Mouse (Mus musculus) heart, embryonic 14.5 days (tissue): Measurements from ENCODE around the gene Auts2. TPM values are rescaled to one million over a fixed set of nuclear protein-coding genes. Genes with fewer than 3 reads are reported as not detected.
A peak's percentile ranks its signal among the peaks of the same experiment; 100 is the strongest.

Source experiments
- ATAC-seq: fragments of 200-750 bp; cut with Nextera tagmentation; 2 replicates; pipeline ENCODE4 v1.8.0; 2017; ENCODE audit warnings: low read depth, moderate TSS enrichment; ENCODE audit not compliant: insufficient number of reproducible peaks, insufficient read depth, low FRiP score
- H3K27ac ChIP-seq, 2 experiments: fragments of 200-500 bp in 1 of 2; fragments of 300-500 bp in 1 of 2; sonication (generic) in 1 of 2; replicated peaks in 1 of 2; 2 replicates each; pipeline ENCODE4 v1.5.1; 2012 to 2014; ENCODE audit warnings: low read depth in 2 of 2, low read length in 2 of 2, control low read depth in 1 of 2, mild to moderate bottlenecking in 1 of 2, mixed read lengths in 1 of 2; ENCODE audit not compliant: control insufficient read depth in 1 of 2, insufficient read depth in 1 of 2
- H3K27me3 ChIP-seq: fragments of 300-500 bp; sonication (generic); 2 replicates; pipeline ENCODE4 v1.6.1; 2014; ENCODE audit warnings: mild to moderate bottlenecking, low read length, control low read depth; ENCODE audit not compliant: control insufficient read depth, insufficient read depth
- H3K36me3 ChIP-seq: fragments of 300-500 bp; sonication (generic); 2 replicates; pipeline ENCODE4 v1.6.1; 2014; ENCODE audit warnings: mild to moderate bottlenecking, control low read depth, low read length, mixed read lengths; ENCODE audit not compliant: control insufficient read depth, insufficient read depth
- H3K4me1 ChIP-seq, 2 experiments: fragments of 200-500 bp in 1 of 2; fragments of 300-500 bp in 1 of 2; sonication (generic) in 1 of 2; 2 replicates each; pipeline ENCODE4 v1.6.1; 2012 to 2014; ENCODE audit warnings: low read length in 2 of 2, control low read depth in 1 of 2, mixed read lengths in 1 of 2; ENCODE audit not compliant: control insufficient read depth in 2 of 2, insufficient read depth in 2 of 2
- H3K4me2 ChIP-seq: fragments of 300-500 bp; sonication (generic); 2 replicates; pipeline ENCODE4 v1.6.1; 2014; ENCODE audit warnings: mild to moderate bottlenecking, low read length
- H3K4me3 ChIP-seq, 2 experiments: fragments of 200-500 bp in 1 of 2; fragments of 300-500 bp in 1 of 2; sonication (generic) in 1 of 2; 2 replicates each; pipeline ENCODE4 v1.5.1; 2012 to 2014; ENCODE audit warnings: low read length in 2 of 2, mild to moderate bottlenecking in 2 of 2, control low read depth in 1 of 2, low read depth in 1 of 2, moderate library complexity in 1 of 2; ENCODE audit not compliant: control insufficient read depth in 1 of 2, insufficient read depth in 1 of 2
- H3K9ac ChIP-seq: fragments of 300-500 bp; sonication (generic); 2 replicates; pipeline ENCODE4 v1.6.1; 2014; ENCODE audit warnings: mild to moderate bottlenecking, low read length
- H3K9me3 ChIP-seq: fragments of 300-500 bp; sonication (generic); 2 replicates; pipeline ENCODE4 v1.6.1; 2016; ENCODE audit warnings: low read length, control low read depth; ENCODE audit not compliant: control insufficient read depth
- WGBS: fragments of 180-500 bp; shearing (Covaris S2); extraction: QIAGEN DNeasy Blood & Tissue Kit; methylation state at CpG from one replicate; pipeline ENCODE4 v1.1.7; 2014; 5-methylcytosine and 5-hydroxymethylcytosine counted together
- polyA plus RNA-seq: library from polyadenylated mRNA; unstranded; fragments of >200 nt; fragmentation: Nextera tagmentation; extraction: Ambion mirVana; gene quantifications from 2 replicates; pipeline ENCODE4 v1.2.1, GENCODE M21; 2014

Auts2 gene
- polyA plus RNA-seq, 1 experiment from 2014 or later = 18.0 TPM

DNA sequence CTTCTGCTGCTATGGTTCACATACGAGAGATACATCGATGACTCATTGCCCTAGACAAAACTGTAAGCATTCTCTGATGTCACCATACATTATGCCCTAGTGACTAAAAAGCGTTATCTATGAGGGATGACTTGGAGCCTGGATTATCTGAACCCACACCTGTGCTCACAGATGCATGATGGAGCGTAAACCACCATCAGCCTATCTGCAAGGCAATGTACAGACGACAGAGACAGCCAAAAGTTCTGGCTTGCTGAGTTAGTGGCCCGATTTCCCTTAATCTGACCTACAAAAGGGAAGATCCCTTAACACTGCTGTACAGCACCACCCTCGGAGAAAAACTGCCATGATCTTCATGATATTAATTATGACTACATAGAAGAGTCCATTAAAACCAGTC, 245.8 kb downstream of the Auts2 start:
- no peak overlapping the region for H3K4me3 ChIP-seq
- H3K4me2 ChIP-seq = no peak overlapping the region
- 84% methylated on average over 7 of the region's 7 CpGs for WGBS
- H3K4me1 ChIP-seq = peaks cover 2 to 14% of the 10 kb centered on the region in 2 experiments; a peak in 3 of 4 replicates
- H3K27me3 ChIP-seq = no peaks in the 10 kb centered on the region
- H3K9me3 ChIP-seq = no peaks in the 10 kb centered on the region
- no peak for ATAC-seq
- no peak overlapping the region for H3K27ac ChIP-seq
- H3K36me3 ChIP-seq = no peaks in the 10 kb centered on the region
- no peak overlapping the region for H3K9ac ChIP-seq

DNA sequence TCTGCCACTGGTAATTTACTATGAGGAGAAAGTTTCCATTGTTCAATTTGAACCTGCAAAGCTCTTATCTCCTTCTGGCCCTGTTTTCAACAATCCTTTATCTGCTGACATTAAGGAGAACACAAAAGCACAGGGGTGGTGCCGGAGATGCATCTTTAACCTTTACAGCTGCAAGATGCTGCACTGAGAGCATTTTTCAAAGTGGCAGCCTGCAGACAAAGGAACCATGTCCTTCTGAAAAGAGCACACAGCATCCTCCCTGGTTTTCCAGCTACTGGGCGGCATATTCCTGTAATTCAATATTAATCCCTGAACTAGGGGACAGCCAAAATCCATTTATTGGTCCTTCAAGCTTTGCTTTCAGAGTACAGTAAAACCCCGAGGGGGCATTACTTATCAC, 248.7 kb downstream of the Auts2 start:
- 43% methylated on average over 3 of the region's 3 CpGs for WGBS

DNA sequence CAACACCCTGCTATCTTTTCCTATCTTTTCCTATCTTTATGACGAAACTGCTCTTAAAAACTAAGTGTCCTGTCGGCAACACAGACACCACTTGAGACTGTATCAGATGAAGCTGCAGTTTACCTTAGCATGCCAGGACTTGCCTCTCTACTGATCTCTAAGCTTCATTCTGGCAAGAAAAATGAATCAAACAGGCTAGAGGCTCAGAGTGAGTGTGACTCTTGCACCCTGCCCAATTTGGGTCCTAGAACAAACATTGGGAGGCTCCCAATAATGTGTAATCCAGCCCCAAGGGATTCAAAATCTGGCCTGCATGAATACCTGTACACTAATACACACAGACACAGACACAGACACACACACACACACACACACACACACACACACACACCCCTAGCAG, 250.2 kb downstream of the Auts2 start:
- H3K27ac ChIP-seq = no peak overlapping the region
- H3K4me2 ChIP-seq = no peak overlapping the region
- H3K27me3 ChIP-seq = no peaks in the 10 kb centered on the region
- H3K9me3 ChIP-seq = no peaks in the 10 kb centered on the region
- whole genome bisulfite sequencing = 66% methylated on average over 2 of the region's 2 CpGs
- ATAC-seq = no peak
- H3K4me1 ChIP-seq = peaks cover 7 to 32% of the 10 kb centered on the region in 2 experiments
- no peaks in the 10 kb centered on the region for H3K36me3 ChIP-seq
- H3K4me3 ChIP-seq = no peak overlapping the region
- H3K9ac ChIP-seq = no peak overlapping the region

More for the DNA sequence above, 248.7 kb downstream of the Auts2 start:
- H3K4me1 ChIP-seq = peaks cover 7 to 32% of the 10 kb centered on the region in 2 experiments
- no peak for ATAC-seq
- no peak overlapping the region for H3K27ac ChIP-seq
- no peaks in the 10 kb centered on the region for H3K27me3 ChIP-seq
- H3K9me3 ChIP-seq = no peaks in the 10 kb centered on the region
- H3K4me2 ChIP-seq = no peak overlapping the region
- no peak overlapping the region for H3K9ac ChIP-seq
- no peak overlapping the region for H3K4me3 ChIP-seq
- no peaks in the 10 kb centered on the region for H3K36me3 ChIP-seq

- ATAC-seq = no peak
- Histone ChIP-seq H3K4me3 (no peak overlapping the region), H3K27me3 (no peaks in the 10 kb centered on the region), H3K4me1 (peaks cover 7 to 32% of the 10 kb centered on the region in 2 experiments), H3K27ac (no peak overlapping the region), H3K9ac (no peak overlapping the region), H3K36me3 (no peaks in the 10 kb centered on the region), H3K4me2 (0 out of 2 replicates have a peak overlapping the region, but pooled peaks have one; percentile 11), H3K9me3 (no peaks in the 10 kb centered on the region)
- WGBS = 59% methylated on average over 13 of the region's 13 CpGs
These were observed 252.3 kb downstream of the Auts2 start for GRCm38 (mm10) chr5:132290606-132291535.

DNA sequence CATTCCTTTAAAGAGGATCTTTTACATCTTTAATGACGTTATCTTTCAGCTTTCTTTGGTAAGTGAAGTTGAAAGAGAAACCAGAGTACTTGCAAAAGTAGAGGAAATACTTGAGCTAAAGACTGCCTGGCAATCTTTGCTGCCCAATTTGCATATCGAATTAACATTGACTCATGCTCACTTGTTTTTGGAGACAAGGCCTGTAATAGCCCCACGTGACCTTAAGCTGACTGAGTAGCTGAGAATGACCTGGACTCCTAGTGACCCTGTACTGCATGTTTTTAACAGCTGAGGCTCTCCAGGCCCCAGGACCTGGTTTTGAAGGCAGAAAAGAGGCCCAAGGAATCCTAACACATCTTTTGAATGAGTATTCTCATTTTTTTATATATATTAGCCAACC, 259.4 kb downstream of the Auts2 start:
- H3K4me3 ChIP-seq = no peak overlapping the region
- no peak overlapping the region for H3K4me2 ChIP-seq
- H3K36me3 ChIP-seq = no peaks in the 10 kb centered on the region
- H3K27ac ChIP-seq = no peak overlapping the region
- no peaks in the 10 kb centered on the region for H3K27me3 ChIP-seq
- H3K9ac ChIP-seq = no peak overlapping the region
- H3K9me3 ChIP-seq = no peaks in the 10 kb centered on the region
- WGBS = 76% methylated on average over 3 of the region's 3 CpGs
- ATAC-seq = no peak
- H3K4me1 ChIP-seq = peaks cover 0 to 8% of the 10 kb centered on the region in 2 experiments; a peak in 3 of 4 replicates

- 87% methylated on average over 15 of the region's 15 CpGs for WGBS
These were observed 268.8 kb downstream of the Auts2 start for GRCm38 (mm10) chr5:132274098-132274898.

GRCm38 (mm10) chr5:132272132-132272531, 271.0 kb downstream of the Auts2 start:
- Histone ChIP-seq H3K4me1 (peaks cover 6 to 31% of the 10 kb centered on the region in 2 experiments), H3K27me3 (no peaks in the 10 kb centered on the region), H3K9ac (no peak overlapping the region), H3K4me3 (no peak overlapping the region), H3K4me2 (0 out of 2 replicates have a peak overlapping the region, but pooled peaks have one; percentile 26), H3K27ac (peak overlapping the region; percentile 11 to 41), H3K9me3 (no peaks in the 10 kb centered on the region), H3K36me3 (no peaks in the 10 kb centered on the region)
- ATAC-seq = no peak
- WGBS = 23% methylated on average over 4 of the region's 4 CpGs

More at GRCm38 (mm10) chr5:132274098-132274898, 268.8 kb downstream of the Auts2 start:
- Histone ChIP-seq H3K9me3 (no peaks in the 10 kb centered on the region), H3K36me3 (no peaks in the 10 kb centered on the region), H3K27me3 (no peaks in the 10 kb centered on the region), H3K4me1 (peaks cover 6 to 38% of the 10 kb centered on the region in 2 experiments), H3K4me2 (no peak overlapping the region), H3K9ac (no peak overlapping the region), H3K27ac (no peak overlapping the region), H3K4me3 (no peak overlapping the region)
- no peak for ATAC-seq
